Mouse (Mus musculus) spleen, adult 12 weeks (tissue): ENCODE measurements around the gene Kcnb1.

Source experiments
- DNase-seq: peaks from one replicate; pipeline ENCODE4 v3.0.0; 2022; ENCODE audit warnings: low spot score

Kcnb1 gene

GRCm38 (mm10) chr2:167079535-167080257 lies 110.3 kb downstream of the Kcnb1 start:
- no peak for DNase-seq

- DNase-seq, result no peak
Observed at GRCm38 (mm10) chr2:167078931-167079495, 110.9 kb downstream of the Kcnb1 start.

- DNase-seq, result no peak
Observed at GRCm38 (mm10) chr2:167078486-167078885, 111.5 kb downstream of the Kcnb1 start.

GRCm38 (mm10) chr2:167077199-167077962 lies 112.6 kb downstream of the Kcnb1 start:
- no peak for DNase-seq

GRCm38 (mm10) chr2:167076759-167077158 lies 113.2 kb downstream of the Kcnb1 start:
- no peak for DNase-seq

GRCm38 (mm10) chr2:167076352-167076751 lies 113.6 kb downstream of the Kcnb1 start:
- DNase-seq, result no peak

- no peak for DNase-seq
Observed at GRCm38 (mm10) chr2:167074587-167074986, 115.4 kb downstream of the Kcnb1 start.

GRCm38 (mm10) chr2:167071641-167072601 lies 118.0 kb downstream of the Kcnb1 start:
- DNase-seq, result peak; percentile 81

GRCm38 (mm10) chr2:167071266-167071640 lies 118.7 kb downstream of the Kcnb1 start:
- DNase-seq, result no peak

- no peak for DNase-seq
Observed at GRCm38 (mm10) chr2:167070341-167070740, 119.6 kb downstream of the Kcnb1 start.

GRCm38 (mm10) chr2:167067575-167067974 lies 122.4 kb downstream of the Kcnb1 start:
- no peak for DNase-seq

- DNase-seq, result no peak
Observed at GRCm38 (mm10) chr2:167066528-167067516, 123.1 kb downstream of the Kcnb1 start.

GRCm38 (mm10) chr2:167066031-167066430 lies 123.9 kb downstream of the Kcnb1 start:
- no peak for DNase-seq

GRCm38 (mm10) chr2:167064601-167065295 lies 125.2 kb downstream of the Kcnb1 start:
- DNase-seq, result no peak

- no peak for DNase-seq
Observed at GRCm38 (mm10) chr2:167063906-167064496, 126.0 kb downstream of the Kcnb1 start.

GRCm38 (mm10) chr2:167062965-167063880 lies 126.7 kb downstream of the Kcnb1 start, which contains the start of gene Znfx1:
Gene Znfx1, minus strand, starts transcription at chr2:167063015.
- DNase-seq, result peak; percentile 98

GRCm38 (mm10) chr2:167062497-167062911 lies 127.5 kb downstream of the Kcnb1 start:
- peak; percentile 96 for DNase-seq

GRCm38 (mm10) chr2:167061381-167062034 lies 128.4 kb downstream of the Kcnb1 start:
- no peak for DNase-seq
